Mouse (Mus musculus): ENCODE data around the gene Grb10. TPM values are rescaled to one million over a fixed set of nuclear protein-coding genes. Genes with fewer than 3 reads are reported as not detected.

The Grb10 gene
- polyA plus RNA-seq, 1 experiment from 2014 or later = 14.5 TPM

DNA sequence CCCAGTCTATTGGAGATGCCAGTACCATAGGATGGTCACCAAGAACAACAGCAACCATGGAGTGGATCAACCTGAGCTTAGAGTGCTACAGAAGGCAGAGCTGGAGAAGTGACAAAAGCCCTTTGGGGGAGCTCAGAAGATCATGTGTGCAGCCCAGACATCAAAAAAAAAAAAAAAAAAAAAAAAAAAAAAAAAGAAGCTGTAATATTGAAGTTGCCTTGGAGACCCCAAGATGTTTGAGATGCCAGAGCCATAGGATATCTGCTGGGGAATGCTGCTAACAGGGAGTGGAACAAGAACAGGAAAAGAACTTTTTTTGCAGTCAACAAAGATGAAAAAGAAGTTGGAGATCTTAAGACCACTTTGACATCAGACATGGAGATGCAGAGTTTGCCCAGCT, 133.0 kb downstream of the Grb10 start:
- no peak for DNase-seq (ENCODE audit: low spot score)

DNA sequence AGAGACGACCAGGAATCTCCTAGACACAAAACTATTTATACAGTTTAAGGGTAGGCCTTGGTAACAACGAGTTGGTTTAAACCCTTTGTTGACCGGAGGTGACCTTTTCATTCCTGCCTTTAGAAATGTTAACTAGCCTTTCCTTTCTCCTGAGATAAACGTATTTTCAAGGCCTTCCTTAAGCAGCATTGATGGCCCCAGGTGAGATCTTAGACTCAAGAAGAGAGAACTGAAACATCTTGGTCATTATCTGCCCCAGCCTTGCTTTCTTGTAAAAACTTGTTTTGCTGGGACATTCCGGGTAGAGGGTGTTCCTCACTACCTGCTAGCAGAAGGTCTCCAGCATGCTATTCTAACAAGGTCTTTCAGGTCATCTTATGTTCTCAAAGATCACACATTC, 133.5 kb downstream of the Grb10 start:
- no peak for DNase-seq (ENCODE audit: low spot score)

DNA sequence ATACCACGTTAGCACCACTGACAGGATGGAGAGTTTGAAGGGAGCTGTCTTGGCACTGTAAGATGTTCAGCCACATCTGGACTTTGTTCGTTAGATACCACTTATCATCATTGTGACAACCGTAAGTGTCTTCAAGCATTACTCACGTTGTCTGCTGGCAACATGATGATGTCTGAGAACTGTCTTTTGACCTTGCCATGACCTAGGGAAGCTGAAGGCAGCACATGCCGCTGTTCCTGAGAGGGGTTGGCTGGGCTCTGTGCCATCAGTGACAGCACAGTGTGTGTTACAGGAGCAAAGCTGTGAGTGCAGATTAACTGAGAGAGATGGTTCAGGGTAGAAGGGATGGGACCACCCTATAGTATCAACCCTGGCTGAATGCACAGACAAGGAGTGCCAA, 137.0 kb downstream of the Grb10 start:
- no peak for DNase-seq (ENCODE audit: low spot score)

DNA sequence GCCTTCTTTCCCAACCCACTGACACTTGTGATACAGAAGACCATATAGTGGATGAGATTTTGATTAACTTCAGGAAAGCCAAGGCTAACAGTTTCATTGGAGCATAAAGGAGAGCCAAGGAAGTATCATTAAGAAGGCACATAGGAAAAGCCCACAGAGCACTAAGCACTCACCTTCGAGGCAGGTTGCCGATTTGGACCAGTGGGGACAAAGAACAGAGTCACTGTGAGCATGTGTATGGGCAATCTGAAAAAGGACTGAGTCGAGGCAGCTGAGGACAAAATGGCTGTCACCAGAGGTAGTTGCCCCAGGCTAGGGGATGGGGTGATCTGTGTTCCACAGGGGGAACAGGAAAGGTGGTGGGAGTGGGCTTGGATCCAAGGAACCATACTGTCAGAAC, 140.0 kb downstream of the Grb10 start:
- DNase-seq (ENCODE audit: low spot score) = no peak

DNA sequence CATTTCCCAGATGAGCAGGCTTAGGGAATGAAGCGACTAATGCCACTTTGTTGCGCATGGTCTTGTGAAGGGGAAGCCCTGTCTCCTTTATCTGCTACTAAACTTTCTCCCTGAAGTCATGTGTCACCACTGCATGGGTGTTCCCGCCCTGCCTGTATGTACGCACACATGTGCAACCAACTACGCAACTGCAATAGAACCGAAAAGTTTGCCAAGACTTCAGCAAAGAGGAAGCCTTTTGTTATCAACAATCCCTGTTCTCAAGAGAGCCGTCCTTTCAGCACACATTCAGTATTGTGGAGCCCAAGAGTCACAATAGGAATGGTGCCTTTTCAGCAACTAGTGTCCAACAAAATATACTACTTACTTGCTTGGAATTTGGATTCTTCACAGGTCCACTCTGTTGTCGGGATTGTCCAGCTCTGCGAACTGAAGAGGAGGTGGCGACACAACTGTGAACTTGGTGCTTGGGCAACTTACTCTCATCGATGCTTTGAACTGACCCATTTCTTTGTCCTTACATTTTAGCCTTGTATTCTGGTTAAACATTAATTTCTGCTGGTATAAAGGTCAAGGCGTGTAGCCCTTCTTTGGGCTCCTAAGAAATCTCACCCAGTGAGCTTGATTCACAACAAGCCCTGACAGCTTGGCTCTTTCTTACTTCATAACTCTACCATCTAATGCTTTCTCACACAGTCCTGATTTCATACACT, 140.7 kb downstream of the Grb10 start, which contains the start of gene Ddc:
Gene Ddc (minus strand): TSS at position 500 of the 713 bp plus-strand sequence.
- DNase-seq (ENCODE audit: low spot score) = no peak

DNA sequence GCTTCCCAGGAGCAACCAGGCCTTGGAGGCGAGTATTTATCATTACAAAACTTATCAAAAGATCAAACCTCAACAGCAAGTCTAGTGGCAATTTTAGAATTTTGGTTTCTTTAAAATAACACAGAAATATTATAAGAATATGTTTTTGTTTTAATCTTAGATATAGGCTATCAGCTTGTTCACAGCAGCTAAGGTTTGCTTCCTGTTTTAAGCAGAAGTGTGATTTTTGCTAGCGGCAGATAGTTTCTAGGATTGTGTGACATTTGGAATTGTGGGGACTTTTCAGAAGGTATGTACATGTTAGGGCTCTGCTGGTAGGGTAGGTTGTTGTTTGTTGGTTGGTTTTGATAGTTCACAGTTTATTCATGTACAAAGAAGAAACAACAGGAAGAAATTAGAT, 143.0 kb downstream of the Grb10 start:
- DNase-seq (ENCODE audit: low spot score) = no peak

DNA sequence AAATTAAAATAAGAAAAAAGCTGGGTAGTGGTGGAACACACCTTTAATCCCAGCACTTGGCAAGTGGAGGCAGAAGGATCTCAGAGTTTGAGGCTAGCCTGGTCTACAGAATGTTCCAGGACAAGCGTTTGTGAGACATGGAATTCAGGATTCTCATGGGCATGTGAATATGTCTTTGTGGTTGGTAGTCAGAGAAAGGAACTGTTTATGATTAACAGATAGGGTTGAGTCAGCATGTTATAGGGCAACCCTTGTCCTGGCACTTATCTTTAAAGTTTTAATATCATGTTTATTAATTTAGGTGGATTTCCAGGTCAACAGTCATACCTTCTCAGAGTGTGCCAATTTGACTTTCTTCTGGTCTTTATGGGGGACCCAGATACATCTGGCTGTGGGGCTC, 144.7 kb downstream of the Grb10 start:
- DNase-seq (ENCODE audit: low spot score) = no peak

DNA sequence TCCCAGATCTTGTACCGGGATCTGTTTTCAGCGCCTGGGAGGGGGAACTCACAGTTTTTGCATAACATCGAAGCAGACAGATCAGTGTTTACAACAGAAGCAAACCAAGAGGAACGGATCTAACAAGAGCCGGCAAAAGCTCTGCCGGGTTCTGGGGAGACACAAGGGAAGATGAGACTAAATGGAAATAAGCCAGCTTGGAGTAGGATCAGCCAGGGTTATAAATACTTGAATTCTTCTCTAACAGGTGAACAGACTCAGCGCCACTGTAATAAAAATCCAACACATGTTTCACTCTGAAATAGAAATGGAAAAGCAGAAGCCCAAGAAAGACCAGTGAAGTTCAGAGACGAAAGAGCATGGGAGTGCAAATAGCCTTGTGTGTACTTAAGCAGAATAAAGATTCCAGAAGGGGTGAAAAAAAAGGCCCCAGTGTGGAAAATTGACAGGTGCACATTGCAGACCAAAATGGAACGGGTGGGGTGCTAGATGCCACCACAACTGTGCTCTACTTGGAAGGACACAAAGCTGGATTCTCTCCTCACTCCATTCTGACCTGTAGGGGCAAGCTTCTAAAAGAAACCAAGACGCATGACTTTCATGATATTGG, 145.4 kb downstream of the Grb10 start:
- no peak for DNase-seq (ENCODE audit: low spot score)

DNA sequence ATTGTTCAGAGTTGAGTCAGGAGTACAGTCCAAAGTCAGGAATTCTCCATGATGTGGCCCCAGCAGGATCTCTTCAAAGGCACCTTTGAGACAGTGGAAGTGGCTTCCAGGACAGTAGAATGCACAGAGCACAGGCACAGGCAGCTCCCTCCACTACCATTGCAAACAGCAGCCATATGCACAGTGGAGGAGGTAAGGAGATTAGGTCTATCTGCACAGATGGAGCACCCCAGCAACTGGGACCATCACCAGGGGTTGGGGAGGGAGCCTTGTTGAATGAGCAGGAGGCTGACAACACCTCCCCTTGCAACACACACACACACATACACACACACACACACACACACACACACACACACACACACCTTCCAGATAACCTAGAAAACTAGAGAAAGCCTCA, 146.7 kb downstream of the Grb10 start:
- DNase-seq (ENCODE audit: low spot score) = no peak

DNA sequence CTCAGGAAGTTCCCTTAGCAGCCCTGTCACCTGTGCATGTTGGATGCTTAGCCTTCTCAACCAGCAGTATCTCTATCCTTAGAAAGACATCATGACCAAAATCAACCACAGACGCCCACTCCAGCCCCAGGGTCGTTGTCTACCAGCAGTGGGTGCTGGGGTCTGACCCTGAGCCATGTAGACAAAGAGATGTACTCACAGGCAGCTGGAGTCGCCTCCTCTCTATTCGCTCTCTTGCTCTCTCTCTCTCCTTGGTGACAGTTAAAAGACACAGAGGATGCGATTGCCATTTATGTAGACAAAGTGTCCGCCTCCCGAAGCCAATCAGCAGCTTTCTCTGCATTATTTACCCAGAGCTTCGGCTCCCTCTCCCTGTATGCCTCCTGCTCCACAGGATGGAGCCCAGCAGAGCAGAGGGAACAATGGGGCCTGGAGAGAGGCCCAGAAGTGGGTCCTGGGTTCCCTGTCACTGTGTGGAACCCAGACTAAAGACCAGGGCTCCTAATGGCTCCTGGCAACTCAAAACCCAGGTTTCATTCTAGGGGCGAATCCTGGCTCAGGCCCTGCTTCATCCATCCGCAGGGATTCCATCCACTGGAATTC, 148.2 kb downstream of the Grb10 start:
- no peak for DNase-seq (ENCODE audit: low spot score)

DNA sequence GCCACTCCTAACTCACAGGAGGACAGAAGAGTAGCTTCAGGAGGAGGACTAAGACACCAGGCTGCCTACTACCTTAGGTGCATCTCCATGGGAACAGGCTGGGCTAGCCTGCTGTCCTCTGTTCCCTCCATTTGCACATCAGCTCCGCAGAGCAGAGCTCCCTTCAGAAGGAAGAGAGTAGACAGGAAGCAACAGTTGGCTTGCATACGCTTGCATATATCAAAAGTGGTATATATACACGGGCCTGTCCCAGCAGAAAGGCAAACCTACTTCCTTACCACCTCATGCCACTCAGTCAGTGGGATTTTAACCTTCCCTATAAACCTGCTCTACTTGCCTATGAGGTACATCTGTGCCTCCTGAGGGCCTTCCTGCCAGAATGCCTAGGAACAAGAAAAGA, 149.8 kb downstream of the Grb10 start:
- DNase-seq (ENCODE audit: low spot score) = peak; percentile 18

DNA sequence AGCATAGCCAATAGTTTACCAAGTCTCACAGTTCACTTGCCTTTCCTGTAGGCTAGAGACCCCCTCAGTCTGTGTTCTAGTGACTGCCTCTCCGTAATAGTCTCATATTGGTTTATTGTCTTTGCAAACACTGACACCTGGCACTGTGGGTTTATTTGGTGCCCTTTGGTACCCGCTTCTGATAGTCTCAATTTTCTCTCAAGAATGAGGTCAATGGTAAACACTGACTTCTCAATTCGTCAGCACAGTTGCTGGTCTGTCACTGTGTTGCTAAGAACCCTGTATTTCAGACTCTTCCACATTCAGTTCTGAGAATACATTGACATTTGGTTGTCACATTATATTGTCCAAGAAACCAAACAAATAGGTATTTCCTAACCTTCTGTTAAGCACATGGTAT, 150.4 kb downstream of the Grb10 start:
- no peak for DNase-seq (ENCODE audit: low spot score)

DNA sequence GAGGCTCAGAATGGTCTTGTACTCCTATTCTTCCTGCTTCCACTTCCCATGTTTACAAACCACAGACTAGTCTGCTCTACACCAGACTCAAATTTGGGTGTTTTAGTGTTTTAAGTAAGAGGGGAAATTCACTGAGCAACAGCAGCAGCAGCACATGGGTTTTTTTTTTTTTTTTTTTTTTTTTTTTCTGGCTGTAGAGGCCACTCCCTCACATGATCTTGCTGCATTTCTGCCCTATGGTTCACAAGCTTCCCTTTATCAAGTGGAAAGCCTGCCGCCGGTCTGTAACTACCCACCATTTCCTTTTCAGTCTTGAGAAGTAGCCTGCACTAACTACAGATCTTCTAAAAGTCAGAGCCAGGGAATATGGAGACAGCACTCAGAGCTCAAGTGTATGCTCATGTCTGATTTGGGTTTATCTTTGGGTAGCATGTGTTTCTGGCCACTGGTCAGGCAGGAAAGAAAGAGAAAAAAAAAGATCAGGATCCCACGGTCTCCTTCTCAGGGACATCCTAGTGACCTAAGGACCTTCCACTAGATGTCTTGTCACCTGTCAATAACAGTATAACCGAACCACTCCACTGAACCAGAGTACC, 152.0 kb downstream of the Grb10 start:
- peak; percentile 21 for DNase-seq (ENCODE audit: low spot score)

DNA sequence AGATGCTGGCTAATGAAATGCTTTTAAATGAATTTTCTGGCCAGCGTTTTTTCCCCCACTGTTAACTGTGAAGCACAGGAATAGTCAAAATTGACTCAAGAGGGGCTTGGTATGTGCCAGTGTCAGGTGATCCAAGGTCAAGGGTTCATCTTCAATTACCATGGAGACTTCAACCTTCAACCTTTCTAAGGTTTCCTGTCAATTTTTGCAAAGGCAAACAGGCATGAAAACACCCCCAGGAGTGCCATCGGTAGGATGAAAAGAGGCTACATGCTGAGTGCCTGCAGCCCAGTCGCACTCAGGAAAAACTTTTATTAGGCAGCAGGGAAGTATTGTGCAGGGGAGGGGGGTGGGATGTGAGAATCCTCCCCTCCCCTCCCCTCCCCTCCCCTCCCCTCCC, 152.6 kb downstream of the Grb10 start:
- no peak for DNase-seq (ENCODE audit: low spot score)

DNA sequence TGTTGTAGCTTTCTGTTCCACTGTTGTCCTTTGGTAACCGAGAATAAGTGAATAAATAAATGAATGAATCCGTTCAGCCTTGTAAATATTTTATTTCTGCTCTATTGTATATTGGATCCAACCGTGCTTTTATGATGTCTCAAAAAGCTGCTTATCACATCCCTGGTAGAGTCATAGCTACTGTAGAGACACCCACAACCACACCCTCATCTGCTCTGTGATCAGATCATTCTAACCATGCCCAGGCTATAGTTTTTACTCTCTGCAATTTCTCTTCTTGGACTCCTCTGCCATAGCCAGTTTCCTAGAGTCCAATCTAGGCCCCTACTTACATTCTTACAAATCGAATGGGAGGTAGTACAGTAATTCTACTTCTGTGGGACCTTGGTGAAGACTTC, 153.2 kb downstream of the Grb10 start:
- no peak for DNase-seq (ENCODE audit: low spot score)

DNA sequence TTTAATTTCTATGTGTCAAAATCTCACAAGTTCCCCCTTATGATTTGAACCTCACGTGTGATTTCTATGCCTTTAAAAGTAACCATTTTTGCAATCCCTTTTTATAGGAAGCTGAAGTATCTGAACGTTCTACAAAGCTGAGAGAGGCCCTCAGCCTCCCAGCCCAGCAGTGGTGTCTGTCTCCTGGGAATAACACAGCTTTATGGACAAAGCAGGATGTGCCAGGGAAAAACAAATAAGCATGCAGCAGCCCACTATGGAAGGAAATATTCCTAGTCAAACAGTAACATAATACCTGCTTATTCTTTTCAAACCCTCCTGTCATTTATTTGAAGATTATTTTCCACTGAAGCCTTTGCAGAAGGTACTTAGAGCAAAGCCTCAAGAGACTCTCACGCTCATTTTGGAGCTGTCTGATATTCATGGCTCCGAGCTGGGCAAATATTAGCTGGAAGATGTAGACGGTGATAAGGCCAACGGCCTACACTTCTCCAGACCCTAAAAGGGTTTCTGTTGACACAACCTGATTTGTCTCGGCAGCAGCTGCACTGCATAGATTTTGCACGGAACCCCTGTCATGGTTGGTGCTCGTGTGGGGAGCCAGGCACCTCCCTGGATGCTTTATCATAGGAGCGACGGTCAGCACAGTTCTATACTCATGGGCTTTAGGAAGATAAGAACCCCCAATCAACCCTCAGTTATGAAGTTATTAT, 153.8 kb downstream of the Grb10 start:
- DNase-seq (ENCODE audit: low spot score) = no peak

DNA sequence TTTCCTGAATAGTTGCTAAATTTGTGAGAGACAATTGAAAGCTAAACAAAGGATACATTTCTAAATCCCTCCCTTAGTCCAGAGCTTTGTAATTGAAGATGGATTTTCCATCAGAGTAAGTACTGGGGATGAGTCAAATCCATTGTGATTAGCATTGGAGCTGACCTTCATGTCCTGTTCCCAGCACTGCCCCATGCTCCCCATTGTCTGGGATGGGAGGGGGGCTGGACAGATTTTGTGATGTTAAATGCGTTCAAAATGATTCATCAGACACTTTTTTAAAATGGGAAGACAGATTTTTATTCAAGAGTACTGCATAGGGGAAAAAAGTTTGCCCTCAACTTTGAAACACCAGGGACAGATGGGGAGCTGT, 156.7 kb downstream of the Grb10 start:
- no peak for DNase-seq (ENCODE audit: low spot score)

DNA sequence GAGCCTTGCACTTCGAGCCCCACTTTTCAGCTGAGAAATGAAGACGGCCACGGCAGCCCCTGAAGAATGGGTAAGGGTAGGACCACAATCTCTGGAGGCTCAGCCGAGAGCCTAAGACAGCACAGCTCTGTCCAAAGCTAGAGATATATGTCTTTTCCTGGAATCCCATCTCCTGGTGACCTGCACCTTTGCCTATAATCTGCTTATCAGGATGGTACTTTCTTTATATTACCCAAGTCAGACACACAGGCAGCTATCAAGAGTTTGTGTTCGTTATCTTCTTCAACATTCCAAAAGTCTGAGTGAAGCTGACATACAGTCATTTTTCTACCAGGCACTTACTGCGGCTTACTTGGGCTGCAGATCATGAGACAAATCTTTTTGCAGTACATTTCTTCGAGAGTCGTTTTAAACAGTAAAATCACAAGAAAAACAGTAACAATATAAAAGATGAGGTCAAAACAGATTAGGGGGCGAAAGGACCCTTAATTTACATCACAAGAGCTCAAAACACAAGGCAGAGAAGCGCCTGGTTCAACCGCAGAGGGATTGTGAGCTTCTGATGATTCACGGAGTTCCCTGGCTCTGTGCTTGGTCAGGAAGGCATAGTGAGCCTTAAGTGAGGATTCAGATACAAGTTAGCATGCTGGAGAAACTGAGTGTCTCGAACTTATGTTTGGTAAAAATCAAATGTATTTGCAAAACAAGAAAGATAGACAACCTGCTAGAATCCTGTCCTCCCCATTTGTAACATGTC, 157.3 kb downstream of the Grb10 start:
- no peak for DNase-seq (ENCODE audit: low spot score)

All from thymus, postnatal 0 days (tissue).